Mouse (Mus musculus) liver, adult 2 months (tissue): ENCODE measurements at regions not wholly inside any gene's neighbourhood (a gene's known extent, or its start where the extent isn't known, plus 50 kb on each side); places are given as distances from the start of the nearest gene placed in this dataset.
A peak's percentile ranks its signal among the peaks of the same experiment; 100 is the strongest.

Source experiments
- DNase-seq: peaks from one replicate; pipeline ENCODE4 v3.0.0-alpha.2; 2011; ENCODE audit warnings: low read depth, low spot score; ENCODE audit errors: extremely low read depth
- H3K27ac ChIP-seq: fragments of 200-500 bp; replicated peaks from 2 replicates; pipeline ENCODE4 v1.5.1; 2012; ENCODE audit warnings: low read depth, mild to moderate bottlenecking, control low read depth, inconsistent platforms, low read length; ENCODE audit not compliant: insufficient read depth
- H3K27me3 ChIP-seq: fragments of 200-500 bp; 2 replicates; pipeline ENCODE4 v1.6.1; 2012; ENCODE audit warnings: mild to moderate bottlenecking, moderate library complexity, low read length, inconsistent platforms; ENCODE audit not compliant: control insufficient read depth, insufficient read depth
- H3K36me3 ChIP-seq: fragments of 200-500 bp; 2 replicates; pipeline ENCODE4 v1.6.1; 2012; ENCODE audit warnings: low read length, inconsistent platforms; ENCODE audit not compliant: control insufficient read depth, insufficient read depth
- H3K4me1 ChIP-seq: fragments of 200-500 bp; 2 replicates; pipeline ENCODE4 v1.6.1; 2011; ENCODE audit warnings: low read length; ENCODE audit not compliant: control insufficient read depth, insufficient read depth
- H3K4me3 ChIP-seq: fragments of 200-500 bp; 2 replicates; pipeline ENCODE4 v1.5.1; 2011; ENCODE audit warnings: low read depth, mild to moderate bottlenecking, control low read depth, low read length, moderate library complexity; ENCODE audit not compliant: insufficient read depth
- H3K79me2 ChIP-seq: fragments of 200-500 bp; 2 replicates; pipeline ENCODE4 v1.6.1; 2012; ENCODE audit warnings: inconsistent platforms, mild to moderate bottlenecking, low read length, moderate library complexity; ENCODE audit not compliant: control insufficient read depth, insufficient read depth
- H3K9ac ChIP-seq: fragments of 200-500 bp; 2 replicates; pipeline ENCODE4 v1.6.1; 2012; ENCODE audit warnings: low read depth, mild to moderate bottlenecking, control low read depth, inconsistent platforms, low read length
- CTCF ChIP-seq: fragments of 200-500 bp; IDR thresholded peaks from 2 replicates; pipeline ENCODE4 v1.5.1; 2011; ENCODE audit warnings: low read depth, low read length, control low read depth
- POLR2A ChIP-seq: fragments of 200-500 bp; IDR thresholded peaks from 2 replicates; pipeline ENCODE4 v1.6.1; 2011; ENCODE audit warnings: low read length, control low read depth; ENCODE audit not compliant: insufficient read depth; ENCODE audit errors: extremely low read depth
- WGBS: fragments of 180-500 bp; shearing (Covaris S2); methylation state at CpG from one replicate; pipeline ENCODE4 v1.1.7; 2018; 5-methylcytosine and 5-hydroxymethylcytosine counted together

DNA sequence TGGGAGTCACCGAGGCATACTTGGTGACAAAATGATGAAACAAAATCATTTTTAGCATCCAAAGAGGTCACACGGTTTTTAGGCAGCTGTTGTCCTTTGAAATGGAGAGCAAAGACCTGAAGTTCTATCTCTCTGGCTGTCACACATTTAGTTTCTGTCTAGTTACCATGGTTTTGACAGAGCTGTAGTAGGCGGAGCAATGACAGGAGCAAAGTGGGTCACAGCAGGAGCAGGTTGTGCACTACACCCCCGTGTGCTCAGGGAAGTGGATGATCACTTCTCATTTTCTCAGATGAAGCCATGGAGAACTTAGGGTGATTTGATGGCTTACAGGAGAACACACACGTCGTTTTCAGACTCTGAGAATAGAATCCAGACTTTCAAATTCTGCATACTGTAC, 621.2 kb upstream of the Klhl29 start:
- H3K27me3 ChIP-seq, result no peaks in the 10 kb centered on the region
- no peak for DNase-seq
- WGBS, result 69% methylated on average over 6 of the region's 6 CpGs
- H3K4me3 ChIP-seq, result no peak overlapping the region
- no peaks in the 10 kb centered on the region for H3K4me1 ChIP-seq
- no peak overlapping the region for H3K9ac ChIP-seq
- no peaks in the 10 kb centered on the region for H3K79me2 ChIP-seq
- H3K36me3 ChIP-seq, result no peaks in the 10 kb centered on the region
- H3K27ac ChIP-seq, result no peak overlapping the region
- TF ChIP-seq CTCF (no peak), POLR2A (no peak)

GRCm38 (mm10) chr12:5983937-5984610, 608.6 kb upstream of the Klhl29 start:
- Histone ChIP-seq H3K4me1 (no peaks in the 10 kb centered on the region), H3K36me3 (no peaks in the 10 kb centered on the region), H3K27ac (no peak overlapping the region), H3K27me3 (no peaks in the 10 kb centered on the region), H3K79me2 (no peaks in the 10 kb centered on the region), H3K9ac (no peak overlapping the region), H3K4me3 (no peak overlapping the region)
- 74% methylated on average over 13 of the region's 13 CpGs for WGBS
- no peak for DNase-seq
- TF ChIP-seq CTCF (no peak), POLR2A (no peak)

GRCm38 (mm10) chr12:5982096-5982495, 606.6 kb upstream of the Klhl29 start:
- no peaks in the 10 kb centered on the region for H3K79me2 ChIP-seq
- no peak overlapping the region for H3K9ac ChIP-seq
- TF ChIP-seq CTCF (no peak), POLR2A (no peak)
- no peak overlapping the region for H3K4me3 ChIP-seq
- H3K4me1 ChIP-seq, result no peaks in the 10 kb centered on the region
- no peak for DNase-seq
- no peaks in the 10 kb centered on the region for H3K36me3 ChIP-seq
- H3K27me3 ChIP-seq, result no peaks in the 10 kb centered on the region
- WGBS, result 40% methylated on average over 1 of the region's 1 CpGs
- H3K27ac ChIP-seq, result no peak overlapping the region

GRCm38 (mm10) chr12:5975926-5976325, 600.4 kb upstream of the Klhl29 start:
- no peak overlapping the region for H3K9ac ChIP-seq
- no peaks in the 10 kb centered on the region for H3K4me1 ChIP-seq
- no peak overlapping the region for H3K4me3 ChIP-seq
- WGBS, result 80% methylated on average over 4 of the region's 4 CpGs
- H3K27me3 ChIP-seq, result no peaks in the 10 kb centered on the region
- no peak for DNase-seq
- no peaks in the 10 kb centered on the region for H3K79me2 ChIP-seq
- TF ChIP-seq CTCF, result no peak
- no peak for TF ChIP-seq POLR2A
- no peaks in the 10 kb centered on the region for H3K36me3 ChIP-seq
- H3K27ac ChIP-seq, result no peak overlapping the region

GRCm38 (mm10) chr12:5969556-5969955, 594.1 kb upstream of the Klhl29 start:
- Histone ChIP-seq H3K79me2 (no peaks in the 10 kb centered on the region), H3K36me3 (no peaks in the 10 kb centered on the region), H3K4me3 (no peak overlapping the region), H3K9ac (no peak overlapping the region), H3K27me3 (no peaks in the 10 kb centered on the region), H3K27ac (no peak overlapping the region), H3K4me1 (no peaks in the 10 kb centered on the region)
- 85% methylated on average over 4 of the region's 4 CpGs for WGBS
- DNase-seq, result peak; percentile 7
- TF ChIP-seq POLR2A, result no peak
- no peak for TF ChIP-seq CTCF

GRCm38 (mm10) chr12:5956141-5956540, 580.7 kb upstream of the Klhl29 start:
- TF ChIP-seq CTCF, result no peak
- TF ChIP-seq POLR2A, result no peak
- Histone ChIP-seq H3K79me2 (no peaks in the 10 kb centered on the region), H3K4me3 (no peak overlapping the region), H3K27ac (no peak overlapping the region), H3K4me1 (no peaks in the 10 kb centered on the region), H3K9ac (no peak overlapping the region), H3K27me3 (no peaks in the 10 kb centered on the region), H3K36me3 (no peaks in the 10 kb centered on the region)
- no peak for DNase-seq
- 67% methylated on average over 2 of the region's 2 CpGs for WGBS
